Mouse (Mus musculus): Measurements from ENCODE around the gene Mmp14. TPM values are rescaled to one million over a fixed set of nuclear protein-coding genes. Genes with fewer than 3 reads are reported as not detected.

Mmp14 gene
- polyA plus RNA-seq, 1 experiment from 2014 or later: 152 TPM

DNA sequence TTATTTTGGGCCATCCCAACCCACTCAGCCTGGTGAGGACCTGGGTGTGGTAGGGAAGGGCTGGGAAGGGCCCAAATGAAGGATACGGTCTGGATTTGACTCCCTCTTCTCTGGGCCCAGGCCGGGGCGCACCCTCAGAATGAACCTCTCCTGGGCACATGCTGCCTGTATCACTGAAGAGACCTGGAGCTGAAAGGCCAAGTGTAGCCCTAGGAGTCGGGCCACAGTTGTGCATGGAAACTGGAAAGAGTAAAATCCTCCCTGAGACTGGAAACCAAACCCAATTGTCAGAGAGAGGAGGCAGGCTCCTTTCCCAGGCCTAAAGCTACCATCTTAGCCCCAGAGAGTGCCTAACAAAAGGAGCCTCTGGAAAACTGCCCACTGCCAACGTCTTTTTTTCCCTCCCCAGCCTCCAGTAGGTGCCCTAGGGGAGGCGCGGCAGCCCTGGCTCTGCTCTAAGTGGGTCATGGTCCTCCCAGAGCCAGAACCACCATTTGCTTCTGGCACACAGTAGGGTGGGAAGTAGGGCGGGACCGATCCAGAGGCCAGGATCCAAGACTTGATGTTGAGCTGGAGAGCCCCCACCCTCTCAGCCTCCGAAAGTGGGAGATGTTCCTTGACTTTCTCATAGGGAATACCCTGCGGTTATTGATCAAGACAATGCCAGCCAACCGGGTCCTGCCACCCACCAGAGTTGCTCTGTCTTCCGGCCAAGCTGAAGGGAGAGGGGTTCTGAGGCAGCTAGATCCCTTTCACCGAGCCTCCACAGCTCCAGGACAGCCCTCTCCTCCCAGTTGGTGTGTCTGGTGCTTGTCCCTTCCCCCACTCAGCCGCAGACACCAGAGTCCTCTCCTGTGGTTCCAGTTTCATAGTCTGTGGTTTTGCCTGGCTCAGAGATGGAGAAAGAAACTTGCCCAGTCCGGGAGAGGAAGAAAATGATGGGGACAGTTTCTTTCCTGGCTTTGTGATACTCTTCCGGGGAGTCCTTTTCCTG lies 1.7 kb downstream of the Mmp14 start:
- Histone ChIP-seq H3K4me1 (ENCODE audit: insufficient read depth, low read length) (peaks cover 37% of the 10 kb centered on the region), H3K4me3 (ENCODE audit: low read length) (peak overlapping the region; percentile 80), H3K36me3 (ENCODE audit: insufficient read depth, low read length) (peaks cover 30% of the 10 kb centered on the region), H3K27me3 (ENCODE audit: insufficient read depth, low read length) (no peaks in the 10 kb centered on the region), H3K27ac (ENCODE audit: low read length) (peak overlapping the region; percentile 96), H3K9ac (replicated peaks; ENCODE audit: low read length) (peak overlapping the region; percentile 97), H3K4me2 (replicated peaks; ENCODE audit: low read depth, low read length) (peak overlapping the region; percentile 65), H3K9me3 (ENCODE audit: low read length) (no peaks in the 10 kb centered on the region)
- peak; percentile 30; the same call in 1 of the 2 replicates for ATAC-seq (ENCODE audit: low FRiP score, low TSS enrichment)
- WGBS: 17% methylated on average over 17 of the region's 17 CpGs

DNA sequence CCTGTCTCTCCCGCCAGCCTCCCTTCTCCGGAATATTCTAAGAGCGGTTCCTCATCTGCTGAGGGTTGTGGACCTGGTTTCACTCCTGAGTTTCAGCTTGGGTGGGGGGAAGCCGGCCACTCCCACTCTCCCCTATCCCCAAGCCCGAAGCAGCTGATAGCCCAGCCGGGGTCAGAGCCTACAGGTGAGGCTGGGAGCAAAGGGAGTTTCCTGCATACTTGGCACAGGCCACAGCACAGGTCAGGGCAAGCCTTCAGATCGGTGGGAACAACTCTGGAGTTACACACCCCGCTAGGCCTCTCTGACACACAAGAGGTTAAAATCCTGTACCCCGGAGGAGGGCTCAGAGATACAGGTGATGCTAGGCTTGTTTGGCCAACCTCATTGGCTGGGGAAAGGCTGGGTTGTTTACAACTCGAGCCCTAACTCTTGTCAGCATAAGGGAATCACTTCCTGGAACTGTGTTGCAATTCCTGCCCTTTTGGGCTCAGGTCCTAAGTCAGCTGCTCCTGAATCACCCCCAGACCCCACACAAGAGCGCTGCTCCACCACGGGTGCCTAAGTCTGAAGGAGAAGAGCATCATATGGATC lies 2.6 kb downstream of the Mmp14 start:
- Histone ChIP-seq H3K4me1 (ENCODE audit: insufficient read depth, low read length) (peaks cover 37% of the 10 kb centered on the region), H3K4me2 (replicated peaks; ENCODE audit: low read depth, low read length) (peak overlapping the region; percentile 65), H3K9ac (replicated peaks; ENCODE audit: low read length) (peak overlapping the region; percentile 97), H3K9me3 (ENCODE audit: low read length) (no peaks in the 10 kb centered on the region), H3K36me3 (ENCODE audit: insufficient read depth, low read length) (peaks cover 36% of the 10 kb centered on the region), H3K27ac (ENCODE audit: low read length) (peak overlapping the region; percentile 96), H3K27me3 (ENCODE audit: insufficient read depth, low read length) (no peaks in the 10 kb centered on the region), H3K4me3 (ENCODE audit: low read length) (peak overlapping the region; percentile 80)
- ATAC-seq (ENCODE audit: low FRiP score, low TSS enrichment): no peak
- WGBS: 35% methylated on average over 12 of the region's 12 CpGs

- Histone ChIP-seq H3K9me3 (ENCODE audit: low read length) (no peaks in the 10 kb centered on the region), H3K27me3 (ENCODE audit: insufficient read depth, low read length) (no peaks in the 10 kb centered on the region), H3K9ac (replicated peaks; ENCODE audit: low read length) (no peak overlapping the region), H3K27ac (ENCODE audit: low read length) (no peak overlapping the region), H3K4me1 (ENCODE audit: insufficient read depth, low read length) (peaks cover 23% of the 10 kb centered on the region), H3K4me2 (replicated peaks; ENCODE audit: low read depth, low read length) (no peak overlapping the region), H3K36me3 (ENCODE audit: insufficient read depth, low read length) (peaks cover 43% of the 10 kb centered on the region), H3K4me3 (ENCODE audit: low read length) (no peak overlapping the region)
- ATAC-seq (ENCODE audit: low FRiP score, low TSS enrichment): no peak
- WGBS: 83% methylated on average over 11 of the region's 11 CpGs
Measured at GRCm38 (mm10) chr14:54435194-54435918, 3.9 kb downstream of the Mmp14 start.

DNA sequence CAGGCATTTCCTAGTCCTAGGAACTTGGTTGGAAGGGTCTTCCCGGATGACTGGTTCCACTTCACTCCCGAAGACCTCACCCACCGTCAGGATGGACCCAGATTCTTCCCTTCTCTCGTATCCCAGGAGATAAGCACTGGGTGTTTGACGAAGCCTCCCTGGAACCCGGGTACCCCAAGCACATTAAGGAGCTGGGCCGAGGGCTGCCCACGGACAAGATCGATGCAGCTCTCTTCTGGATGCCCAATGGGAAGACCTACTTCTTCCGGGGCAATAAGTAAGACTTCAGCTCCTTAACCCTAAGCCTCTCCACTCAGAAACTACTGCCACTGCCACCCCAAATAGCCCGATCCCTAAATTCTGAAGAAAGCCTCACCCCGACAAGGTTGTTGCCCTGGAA lies 7.7 kb downstream of the Mmp14 start:
- 88% methylated on average over 12 of the region's 12 CpGs for WGBS
- peaks cover 15% of the 10 kb centered on the region for H3K4me1 ChIP-seq (ENCODE audit: insufficient read depth, low read length)
- H3K27ac ChIP-seq (ENCODE audit: low read length): no peak overlapping the region
- ATAC-seq (ENCODE audit: low FRiP score, low TSS enrichment): no peak
- no peaks in the 10 kb centered on the region for H3K9me3 ChIP-seq (ENCODE audit: low read length)
- no peak overlapping the region for H3K4me2 ChIP-seq (replicated peaks; ENCODE audit: low read depth, low read length)
- H3K36me3 ChIP-seq (ENCODE audit: insufficient read depth, low read length): peaks cover 53% of the 10 kb centered on the region
- H3K9ac ChIP-seq (replicated peaks; ENCODE audit: low read length): no peak overlapping the region
- no peaks in the 10 kb centered on the region for H3K27me3 ChIP-seq (ENCODE audit: insufficient read depth, low read length)
- H3K4me3 ChIP-seq (ENCODE audit: low read length): no peak overlapping the region

GRCm38 (mm10) chr14:54439610-54440009 lies 8.2 kb downstream of the Mmp14 start:
- H3K4me1 ChIP-seq (ENCODE audit: insufficient read depth, low read length): peaks cover 11% of the 10 kb centered on the region; the same call in 1 of the 2 replicates
- no peak overlapping the region for H3K9ac ChIP-seq (replicated peaks; ENCODE audit: low read length)
- H3K4me3 ChIP-seq (ENCODE audit: low read length): no peak overlapping the region
- no peak overlapping the region for H3K27ac ChIP-seq (ENCODE audit: low read length)
- no peaks in the 10 kb centered on the region for H3K9me3 ChIP-seq (ENCODE audit: low read length)
- H3K27me3 ChIP-seq (ENCODE audit: insufficient read depth, low read length): no peaks in the 10 kb centered on the region
- WGBS: 53% methylated on average over 7 of the region's 7 CpGs
- peaks cover 53% of the 10 kb centered on the region for H3K36me3 ChIP-seq (ENCODE audit: insufficient read depth, low read length)
- no peak overlapping the region for H3K4me2 ChIP-seq (replicated peaks; ENCODE audit: low read depth, low read length)
- ATAC-seq (ENCODE audit: low FRiP score, low TSS enrichment): no peak

- H3K27ac ChIP-seq (ENCODE audit: low read length): no peak overlapping the region
- WGBS: 90% methylated on average over 14 of the region's 14 CpGs
- no peak overlapping the region for H3K4me2 ChIP-seq (replicated peaks; ENCODE audit: low read depth, low read length)
- no peak overlapping the region for H3K9ac ChIP-seq (replicated peaks; ENCODE audit: low read length)
- no peaks in the 10 kb centered on the region for H3K9me3 ChIP-seq (ENCODE audit: low read length)
- H3K36me3 ChIP-seq (ENCODE audit: insufficient read depth, low read length): peaks cover 50% of the 10 kb centered on the region
- no peak for ATAC-seq (ENCODE audit: low FRiP score, low TSS enrichment)
- 0 out of 2 replicates have a peak, but pooled peaks cover 9% of the 10 kb centered on the region for H3K4me1 ChIP-seq (ENCODE audit: insufficient read depth, low read length)
- H3K4me3 ChIP-seq (ENCODE audit: low read length): no peak overlapping the region
- no peaks in the 10 kb centered on the region for H3K27me3 ChIP-seq (ENCODE audit: insufficient read depth, low read length)
Measured at GRCm38 (mm10) chr14:54440538-54440937, 9.1 kb downstream of the Mmp14 start.

GRCm38 (mm10) chr14:54441365-54441764 lies 10.0 kb downstream of the Mmp14 start:
- no peak overlapping the region for H3K27ac ChIP-seq (ENCODE audit: low read length)
- WGBS: 77% methylated on average over 4 of the region's 4 CpGs

DNA sequence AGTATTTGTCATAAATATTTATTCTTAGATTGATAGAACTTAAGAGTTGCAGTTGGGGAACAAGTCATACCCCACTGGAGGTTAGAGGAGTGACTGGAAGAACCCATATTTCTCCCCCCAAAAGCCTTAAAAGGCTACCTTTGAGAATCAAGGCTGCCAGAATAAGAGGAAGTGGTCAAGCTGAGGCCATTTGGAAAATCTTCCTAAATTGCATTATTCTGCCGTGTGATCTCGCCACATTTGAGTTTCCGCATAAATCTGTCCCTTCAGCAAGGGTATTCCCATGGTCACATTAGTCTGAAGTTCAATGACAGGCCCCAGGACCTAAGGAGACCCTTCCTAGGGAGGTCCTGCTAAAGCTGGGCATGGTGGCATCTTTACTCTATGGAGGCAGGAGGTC lies 11.1 kb downstream of the Mmp14 start:
- H3K4me3 ChIP-seq (ENCODE audit: low read length): no peak overlapping the region
- no peaks in the 10 kb centered on the region for H3K9me3 ChIP-seq (ENCODE audit: low read length)
- no peak overlapping the region for H3K27ac ChIP-seq (ENCODE audit: low read length)
- H3K9ac ChIP-seq (replicated peaks; ENCODE audit: low read length): no peak overlapping the region
- 0 out of 2 replicates have a peak, but pooled peaks cover 9% of the 10 kb centered on the region for H3K4me1 ChIP-seq (ENCODE audit: insufficient read depth, low read length)
- no peak for ATAC-seq (ENCODE audit: low FRiP score, low TSS enrichment)
- no peaks in the 10 kb centered on the region for H3K27me3 ChIP-seq (ENCODE audit: insufficient read depth, low read length)
- WGBS: 79% methylated on average over 3 of the region's 3 CpGs
- peaks cover 35% of the 10 kb centered on the region for H3K36me3 ChIP-seq (ENCODE audit: insufficient read depth, low read length)
- H3K4me2 ChIP-seq (replicated peaks; ENCODE audit: low read depth, low read length): no peak overlapping the region

More at GRCm38 (mm10) chr14:54441365-54441764, 10.0 kb downstream of the Mmp14 start:
- H3K36me3 ChIP-seq (ENCODE audit: insufficient read depth, low read length): peaks cover 47% of the 10 kb centered on the region
- H3K9ac ChIP-seq (replicated peaks; ENCODE audit: low read length): no peak overlapping the region; the same call in 1 of the 2 replicates
- H3K4me2 ChIP-seq (replicated peaks; ENCODE audit: low read depth, low read length): no peak overlapping the region
- no peaks in the 10 kb centered on the region for H3K9me3 ChIP-seq (ENCODE audit: low read length)
- no peaks in the 10 kb centered on the region for H3K27me3 ChIP-seq (ENCODE audit: insufficient read depth, low read length)
- no peak for ATAC-seq (ENCODE audit: low FRiP score, low TSS enrichment)
- H3K4me1 ChIP-seq (ENCODE audit: insufficient read depth, low read length): 0 out of 2 replicates have a peak, but pooled peaks cover 9% of the 10 kb centered on the region
- no peak overlapping the region for H3K4me3 ChIP-seq (ENCODE audit: low read length)

DNA sequence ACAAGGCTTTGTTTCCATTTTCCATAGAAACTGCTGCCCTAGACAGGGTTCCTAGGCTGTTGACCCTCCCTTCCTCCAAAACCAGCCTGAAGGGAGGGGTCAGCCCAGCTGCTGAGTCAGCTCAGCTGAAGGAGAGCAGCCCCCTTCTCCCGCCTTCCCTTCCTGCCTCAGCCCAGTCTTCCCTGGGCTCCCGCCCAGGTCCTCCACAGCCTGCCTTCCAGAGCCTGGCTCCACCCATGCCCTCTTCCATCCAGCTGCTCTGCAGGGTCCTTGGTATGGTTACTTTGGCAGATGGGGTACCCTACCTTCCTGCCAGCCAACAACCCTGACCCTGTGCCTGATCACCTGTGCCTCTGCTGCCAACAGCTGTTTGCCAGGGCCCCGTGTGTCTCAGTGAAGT lies 11.8 kb downstream of the Mmp14 start:
- Histone ChIP-seq H3K9me3 (ENCODE audit: low read length) (no peaks in the 10 kb centered on the region), H3K36me3 (ENCODE audit: insufficient read depth, low read length) (peaks cover 31% of the 10 kb centered on the region), H3K9ac (replicated peaks; ENCODE audit: low read length) (no peak overlapping the region), H3K4me3 (ENCODE audit: low read length) (no peak overlapping the region), H3K27ac (ENCODE audit: low read length) (0 out of 2 replicates have a peak overlapping the region, but pooled peaks have one; percentile 49), H3K4me2 (replicated peaks; ENCODE audit: low read depth, low read length) (no peak overlapping the region), H3K27me3 (ENCODE audit: insufficient read depth, low read length) (no peaks in the 10 kb centered on the region), H3K4me1 (ENCODE audit: insufficient read depth, low read length) (0 out of 2 replicates have a peak, but pooled peaks cover 9% of the 10 kb centered on the region)
- 32% methylated on average over 3 of the region's 3 CpGs for WGBS
- peak; percentile 79 for ATAC-seq (ENCODE audit: low FRiP score, low TSS enrichment)
